Mouse (Mus musculus): ENCODE data around the gene Mettl22.
A peak's percentile ranks its signal among the peaks of the same experiment; 100 is the strongest.

DNA sequence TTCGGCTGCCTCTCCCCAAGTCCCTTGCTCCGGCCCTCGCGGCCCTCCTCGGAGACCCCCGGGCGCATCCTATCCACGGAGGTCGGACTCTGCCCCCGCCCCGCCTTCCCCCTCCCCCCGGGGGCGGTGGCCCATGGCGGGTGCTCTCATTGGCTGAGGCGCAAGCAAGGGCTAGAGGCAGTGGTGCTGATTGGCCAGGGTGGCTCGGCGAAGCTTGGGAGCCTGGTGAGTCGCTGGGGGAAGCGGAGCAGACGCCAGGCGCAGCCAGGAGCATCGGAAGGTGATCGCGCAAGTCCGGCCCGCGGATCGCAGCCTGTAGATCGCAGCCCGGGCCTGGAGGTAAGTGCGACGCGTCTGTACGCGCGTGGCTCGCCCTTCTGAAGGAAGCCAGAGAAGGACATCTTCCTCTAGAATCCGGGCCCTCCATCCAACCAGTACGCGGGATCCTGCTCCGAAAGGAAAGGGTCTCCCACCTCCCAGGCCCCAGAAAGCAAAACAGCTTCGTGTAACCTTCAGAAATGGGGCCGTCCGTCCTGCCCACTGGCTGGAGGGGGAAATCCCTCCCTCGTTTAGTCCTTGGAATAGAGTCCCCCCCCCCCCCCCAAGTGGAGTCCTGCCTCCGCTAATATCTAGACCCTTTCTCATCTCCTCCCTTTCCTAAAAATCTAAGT lies 42.8 kb downstream of the Mettl22 start, which contains the start of gene Abat:
- TF ChIP-seq CTCF (IDR thresholded peaks at IDR 0.05; ENCODE audit: borderline replicate concordance, extremely low read depth, insufficient read depth, insufficient read length) (no peak), POLR2A (IDR thresholded peaks at IDR 0.05; ENCODE audit: borderline replicate concordance, extremely low read depth, insufficient read depth, insufficient read length, poor library complexity, severe bottlenecking) (peak; percentile 43; the same call in 1 of the 2 replicates)

Measured in brain, embryonic 14.5 days (tissue).